Mouse (Mus musculus): Measurements from ENCODE around the gene Agbl2.

Agbl2 gene

DNA sequence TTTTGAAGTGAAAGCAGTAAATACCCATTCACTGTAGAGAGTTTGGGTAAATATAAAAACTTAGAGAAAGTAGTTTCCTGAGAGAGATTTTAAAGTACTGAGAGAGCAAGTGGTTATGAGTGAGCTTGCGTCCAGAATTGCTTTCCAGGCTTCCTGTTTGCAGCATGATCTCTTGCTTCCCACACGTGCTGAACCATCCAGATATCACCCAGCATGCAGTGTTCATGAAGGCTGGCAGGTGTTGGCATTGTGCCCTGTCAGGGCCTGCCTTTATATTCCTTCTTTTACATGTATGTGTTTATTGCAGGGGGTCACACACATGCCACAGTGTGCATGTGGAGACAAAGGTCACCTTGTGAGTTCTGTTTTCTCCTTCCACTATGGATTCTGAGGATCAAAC is 92.7 kb downstream of the Agbl2 start:
- no peak for DNase-seq

DNA sequence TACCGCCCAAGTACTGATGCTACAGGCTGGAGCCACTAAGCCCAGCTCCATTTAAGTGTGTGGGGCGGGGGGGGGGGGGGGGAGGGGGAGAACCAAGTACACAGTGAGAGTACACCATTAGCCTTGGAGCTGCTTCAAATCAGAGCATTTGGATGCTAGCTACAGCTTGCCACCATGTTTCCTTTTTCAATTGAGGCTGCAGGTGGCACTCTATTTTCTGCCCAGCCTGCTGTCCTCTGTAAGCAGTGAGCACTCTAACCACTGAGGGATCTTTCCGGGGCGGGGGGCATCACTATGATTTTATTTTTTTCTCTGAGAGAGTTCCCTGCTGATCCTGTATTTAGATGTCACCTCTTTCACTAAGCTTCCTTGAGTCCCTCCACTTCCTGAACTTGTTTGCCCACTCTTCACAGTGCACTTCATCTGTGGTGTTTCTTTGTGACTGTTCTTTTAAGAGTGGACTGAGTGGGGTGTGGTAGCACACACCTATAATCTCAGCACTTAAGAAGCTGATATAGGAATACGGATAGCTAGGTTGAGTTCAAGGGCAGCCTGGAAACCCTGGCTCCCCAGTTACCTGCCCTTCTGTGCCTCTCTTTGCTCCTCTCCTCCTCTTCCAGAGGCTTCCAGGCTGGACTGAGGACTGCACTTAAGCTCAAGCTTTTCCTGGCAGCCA is 95.2 kb downstream of the Agbl2 start:
- DNase-seq, result no peak

DNA sequence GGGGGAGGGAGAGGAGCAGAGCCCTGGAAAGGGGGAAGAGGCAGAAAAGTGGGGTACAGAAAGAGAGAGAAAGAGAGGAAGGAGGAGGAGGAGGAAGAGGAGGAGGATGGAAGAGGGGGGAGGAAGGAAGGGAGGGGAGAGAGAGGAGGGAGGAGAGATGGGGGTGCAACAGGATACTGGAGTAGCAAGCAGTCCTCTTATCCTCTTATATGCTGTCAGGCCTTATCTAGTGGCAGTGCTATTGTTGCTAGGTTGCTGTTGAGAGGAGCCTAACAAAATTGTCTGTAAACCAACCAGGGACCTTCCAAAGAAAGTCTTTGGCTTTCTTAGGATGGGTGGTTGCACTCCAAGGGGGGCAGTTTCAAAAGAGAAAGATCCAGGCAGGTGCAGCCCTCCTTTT is 96.9 kb downstream of the Agbl2 start:
- DNase-seq, result no peak

DNA sequence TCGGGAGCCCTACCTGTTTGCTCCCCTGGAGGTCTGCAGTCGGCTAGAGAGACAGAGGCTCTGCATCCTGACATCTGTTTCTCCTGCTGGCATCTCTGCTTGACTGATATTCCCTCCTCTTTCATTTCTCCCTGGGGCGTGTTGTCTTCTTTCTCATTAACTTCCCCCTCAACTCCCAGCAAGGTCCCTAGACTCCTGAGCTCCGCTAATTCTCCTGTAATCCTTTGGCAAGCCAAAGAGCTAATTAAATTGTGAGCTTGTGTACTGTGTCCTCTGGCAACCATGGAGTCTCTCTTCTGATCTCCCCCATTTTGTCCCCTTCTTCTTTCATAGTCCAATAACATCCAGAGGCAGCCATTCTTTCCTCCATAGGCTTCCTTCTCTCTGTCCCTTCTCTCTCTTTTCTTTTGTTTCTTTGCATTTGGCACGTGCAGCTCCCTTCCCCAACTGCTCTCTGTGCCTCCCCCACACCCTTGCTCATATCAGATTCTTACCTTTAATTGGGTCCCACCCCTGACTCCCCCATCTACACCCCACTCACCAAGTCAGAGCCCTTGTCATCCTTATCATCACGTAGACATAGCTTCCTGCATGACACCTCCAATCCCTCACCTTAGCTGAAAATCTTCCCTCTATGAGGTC is 97.7 kb downstream of the Agbl2 start:
- no peak for DNase-seq

DNA sequence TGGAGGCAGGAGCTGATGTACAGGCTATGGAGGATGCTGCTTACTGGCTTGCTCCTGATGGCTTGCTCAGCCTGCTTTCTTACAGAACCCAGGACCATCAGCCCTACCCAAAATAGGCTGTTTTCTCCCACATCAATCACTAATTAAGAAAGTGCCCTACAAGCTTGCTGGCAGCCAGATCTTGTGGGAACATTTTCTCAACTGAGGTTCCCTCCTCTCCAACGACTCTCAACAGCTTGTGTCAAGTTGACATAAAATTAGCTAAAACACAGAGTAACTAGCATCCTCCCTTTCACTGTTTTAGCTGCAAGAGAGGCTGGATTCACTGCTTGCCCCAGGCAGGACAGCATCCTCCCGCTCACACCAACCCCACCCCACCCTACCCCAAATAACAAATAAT is 99.3 kb downstream of the Agbl2 start:
- no peak for DNase-seq
